Mouse (Mus musculus) MEL (cell line): ENCODE measurements at regions not wholly inside any gene's neighbourhood (a gene's known extent, or its start where the extent isn't known, plus 50 kb on each side); places are given as distances from the start of the nearest gene placed in this dataset.

ENCODE experiments used
- CTCF ChIP-seq, 3 experiments: IDR thresholded peaks in 2 of 3; conservative IDR thresholded peaks in 1 of 3; 2 replicates each; pipeline ENCODE4 v1.5.1; 2011 to 2012; ENCODE audit warnings: low read length in 3 of 3, low read depth in 2 of 3, mild to moderate bottlenecking in 2 of 3, improper control_type of control experiment in 1 of 3, inconsistent platforms in 1 of 3, mixed read lengths in 1 of 3, moderate library complexity in 1 of 3; ENCODE audit not compliant: control insufficient read depth in 1 of 3, insufficient read depth in 1 of 3, poor library complexity in 1 of 3, severe bottlenecking in 1 of 3
- EP300 ChIP-seq, 2 experiments: IDR thresholded peaks; 2 replicates each; pipeline ENCODE4 v1.6.1; 2011; ENCODE audit warnings: improper control_type of control experiment in 2 of 2, low read length in 2 of 2, low read depth in 1 of 2, mild to moderate bottlenecking in 1 of 2
- POLR2AphosphoS5 ChIP-seq: IDR thresholded peaks from 2 replicates; pipeline ENCODE4 v1.6.1; 2012; ENCODE audit warnings: low read depth, borderline replicate concordance, mild to moderate bottlenecking, inconsistent platforms, low read length, moderate library complexity, mixed read lengths
- UBTF ChIP-seq: IDR thresholded peaks from 2 replicates; pipeline ENCODE4 v1.6.1; 2012; ENCODE audit warnings: low read depth, mild to moderate bottlenecking, inconsistent platforms, low read length, improper control_type of control experiment, moderate library complexity, borderline replicate concordance; ENCODE audit not compliant: insufficient read depth
- ZC3H11A ChIP-seq: IDR thresholded peaks from 2 replicates; pipeline ENCODE4 v1.6.1; 2012; ENCODE audit warnings: low read depth, mild to moderate bottlenecking, inconsistent platforms, low read length, improper control_type of control experiment

DNA sequence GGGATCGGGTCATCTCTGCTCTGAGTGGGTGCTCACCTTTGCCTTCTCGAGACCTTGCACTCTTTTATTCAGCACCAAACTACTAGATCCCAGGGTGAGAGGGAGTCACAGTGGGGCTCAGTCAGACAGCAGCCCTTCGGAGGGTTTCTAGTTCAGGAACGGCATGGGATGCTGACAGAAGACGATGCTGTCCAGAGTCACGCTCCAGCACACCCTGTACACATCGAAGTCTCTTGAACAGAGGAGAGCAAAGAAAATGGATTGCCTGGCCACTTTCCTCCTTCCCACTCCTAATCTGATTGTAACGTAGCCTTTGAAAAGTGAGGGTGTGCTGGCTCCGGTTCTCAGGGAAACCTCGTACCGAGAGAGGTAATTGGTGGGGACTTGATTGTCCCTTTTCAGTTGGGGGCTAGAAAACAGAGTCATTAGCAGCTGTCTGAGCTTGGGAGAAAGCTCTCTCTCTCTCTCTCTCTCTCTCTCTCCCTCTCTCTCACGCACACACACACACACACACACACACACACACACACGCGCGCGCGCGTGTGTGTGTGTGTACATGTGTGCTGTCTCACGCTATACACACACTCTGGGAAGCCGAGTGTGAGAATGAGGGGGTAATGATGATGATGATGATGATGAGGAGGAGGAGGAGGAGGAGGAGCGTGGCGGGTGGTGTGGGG, 61.9 kb upstream of the Unc5b start:
- no peak for TF ChIP-seq EP300 (IDR thresholded peaks at IDR 0.05; ENCODE audit: low read depth in 1 of 2, low read length in 2 of 2)
- TF ChIP-seq POLR2AphosphoS5 = no peak
- no peak for TF ChIP-seq UBTF
- TF ChIP-seq ZC3H11A = no peak
- TF ChIP-seq CTCF (IDR thresholded peaks at IDR 0.05 in 2 of 3, conservative IDR thresholded peaks at IDR 0.05 in 1 of 3; ENCODE audit: control insufficient read depth in 1 of 3, insufficient read depth in 1 of 3, low read depth in 2 of 3, low read length in 3 of 3, poor library complexity in 1 of 3, severe bottlenecking in 1 of 3) = no peak
